Mouse (Mus musculus) T-cell, adult 2 months (primary cell): ENCODE measurements around the gene Gm20816.
"Not testable (repeated sequence)": the region's sequence is repeated elsewhere in the genome, so short reads cannot be mapped to it uniquely, and the experiment has no call there.

Experiments
- DNase-seq: peaks from one replicate; pipeline ENCODE4 v3.0.0; 2022; ENCODE audit warnings: low spot score

The Gm20816 gene

GRCm38 (mm10) chrY:68537655-68538054 lies at the start of gene Gm20816:
Gene Gm20816 (plus strand): TSS chrY:68537955.
- not testable (repeated sequence) for DNase-seq
